Mouse (Mus musculus) midbrain, embryonic 11.5 days (tissue): Measurements from ENCODE around the gene Uba52. TPM values are rescaled to one million over a fixed set of nuclear protein-coding genes. Genes with fewer than 3 reads are reported as not detected.

ENCODE experiments used
- ATAC-seq: fragments of 200-750 bp; cut with Nextera tagmentation; 2 replicates; pipeline ENCODE4 v1.8.0; 2017; ENCODE audit warnings: moderate TSS enrichment, moderate library complexity; ENCODE audit not compliant: low FRiP score
- DNase-seq: peaks from one replicate; pipeline ENCODE4 v3.0.0; 2015; ENCODE audit warnings: low spot score; ENCODE audit errors: missing footprints
- H3K27ac ChIP-seq: fragments of 300-500 bp; sonication (generic); 2 replicates; pipeline ENCODE4 v1.5.1; 2014; ENCODE audit warnings: low read depth, low read length
- H3K27me3 ChIP-seq: fragments of 300-500 bp; sonication (generic); 2 replicates; pipeline ENCODE4 v1.6.1; 2014; ENCODE audit warnings: mild to moderate bottlenecking, low read length, moderate library complexity, mixed read lengths; ENCODE audit not compliant: control insufficient read depth, insufficient read depth
- H3K36me3 ChIP-seq: fragments of 300-500 bp; sonication (generic); 2 replicates; pipeline ENCODE4 v1.6.1; 2014; ENCODE audit warnings: mild to moderate bottlenecking, low read length, moderate library complexity, mixed read lengths; ENCODE audit not compliant: control insufficient read depth, insufficient read depth
- H3K4me1 ChIP-seq: fragments of 300-500 bp; sonication (generic); 2 replicates; pipeline ENCODE4 v1.6.1; 2014; ENCODE audit warnings: low read length; ENCODE audit not compliant: control insufficient read depth, insufficient read depth
- H3K4me2 ChIP-seq: fragments of 300-500 bp; sonication (generic); 2 replicates; pipeline ENCODE4 v1.6.1; 2014; ENCODE audit warnings: mild to moderate bottlenecking, moderate library complexity
- H3K4me3 ChIP-seq: fragments of 300-500 bp; sonication (generic); 2 replicates; pipeline ENCODE4 v1.5.1; 2014; ENCODE audit warnings: low read depth, low read length
- H3K9ac ChIP-seq: fragments of 300-500 bp; sonication (generic); 2 replicates; pipeline ENCODE4 v1.6.1; 2014; ENCODE audit warnings: low read length
- H3K9me3 ChIP-seq: fragments of 300-500 bp; sonication (generic); 2 replicates; pipeline ENCODE4 v1.6.1; 2016; ENCODE audit warnings: low read length; ENCODE audit not compliant: control insufficient read depth
- WGBS: fragments of 180-500 bp; shearing (Covaris S2); extraction: QIAGEN DNeasy Blood & Tissue Kit; methylation state at CpG from one replicate; pipeline ENCODE4 v1.1.7; 2014; 5-methylcytosine and 5-hydroxymethylcytosine counted together
- polyA plus RNA-seq: library from polyadenylated mRNA; unstranded; fragments of >200 nt; fragmentation: Nextera tagmentation; extraction: Ambion mirVana; gene quantifications from 2 replicates; pipeline ENCODE4 v1.2.1, GENCODE M21; 2014

Gene Uba52
- polyA plus RNA-seq, 1 experiment from 2014 or later, result 852 TPM

DNA sequence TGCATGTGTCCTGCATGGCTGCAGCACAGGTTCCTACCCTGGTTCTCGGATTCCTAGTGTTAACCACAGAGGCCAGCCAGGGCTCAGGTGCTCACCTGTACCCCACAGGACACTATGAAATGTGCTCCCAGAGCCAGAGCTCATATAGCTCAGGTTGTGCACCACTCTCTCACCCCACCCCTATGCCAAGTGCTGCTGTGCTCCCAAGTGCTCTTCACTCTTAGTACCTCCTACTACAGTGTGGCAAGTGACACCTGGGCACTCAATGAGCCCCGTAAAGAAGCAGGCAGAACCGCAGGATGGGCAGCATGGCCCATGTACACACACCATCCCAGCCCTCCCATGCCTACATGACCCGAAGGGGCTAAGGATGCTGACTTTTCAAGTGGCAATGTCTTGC, 41.9 kb downstream of the Uba52 start:
- 90% methylated on average over 4 of the region's 4 CpGs for WGBS
- peak; percentile 80 for DNase-seq
- no peak overlapping the region for H3K27ac ChIP-seq

DNA sequence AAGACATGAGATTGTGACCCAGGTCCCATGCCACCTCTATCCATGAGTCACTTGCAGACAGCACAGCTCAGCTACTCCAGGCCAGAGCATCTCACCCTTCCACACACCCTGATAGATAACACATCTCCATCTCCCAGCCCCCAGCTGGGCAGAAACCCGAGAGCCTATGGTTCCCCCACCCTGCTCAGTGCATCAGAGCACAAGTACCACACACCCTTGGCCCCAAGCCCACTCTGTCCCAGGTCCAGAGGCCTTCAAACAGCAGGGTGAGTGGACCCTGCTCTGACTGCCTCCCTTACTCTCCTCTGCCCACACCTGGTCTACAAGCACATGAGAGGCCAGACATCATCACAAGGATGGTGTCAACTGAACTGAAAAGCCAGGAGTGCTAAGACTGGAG, 42.7 kb downstream of the Uba52 start:
- no peaks in the 10 kb centered on the region for H3K27me3 ChIP-seq
- no peak for ATAC-seq
- H3K36me3 ChIP-seq, result no peaks in the 10 kb centered on the region
- no peak overlapping the region for H3K4me2 ChIP-seq
- H3K9me3 ChIP-seq, result no peaks in the 10 kb centered on the region
- no peaks in the 10 kb centered on the region for H3K4me1 ChIP-seq
- H3K9ac ChIP-seq, result no peak overlapping the region
- no peak overlapping the region for H3K4me3 ChIP-seq
- no peak overlapping the region for H3K27ac ChIP-seq
- peak; percentile 37 for DNase-seq
- WGBS, result 88% methylated on average over 1 of the region's 1 CpGs

More for the DNA sequence above, 41.9 kb downstream of the Uba52 start:
- H3K4me2 ChIP-seq, result no peak overlapping the region
- no peaks in the 10 kb centered on the region for H3K9me3 ChIP-seq
- no peaks in the 10 kb centered on the region for H3K27me3 ChIP-seq
- H3K36me3 ChIP-seq, result no peaks in the 10 kb centered on the region
- ATAC-seq, result no peak
- H3K4me1 ChIP-seq, result no peaks in the 10 kb centered on the region
- no peak overlapping the region for H3K9ac ChIP-seq
- H3K4me3 ChIP-seq, result no peak overlapping the region

DNA sequence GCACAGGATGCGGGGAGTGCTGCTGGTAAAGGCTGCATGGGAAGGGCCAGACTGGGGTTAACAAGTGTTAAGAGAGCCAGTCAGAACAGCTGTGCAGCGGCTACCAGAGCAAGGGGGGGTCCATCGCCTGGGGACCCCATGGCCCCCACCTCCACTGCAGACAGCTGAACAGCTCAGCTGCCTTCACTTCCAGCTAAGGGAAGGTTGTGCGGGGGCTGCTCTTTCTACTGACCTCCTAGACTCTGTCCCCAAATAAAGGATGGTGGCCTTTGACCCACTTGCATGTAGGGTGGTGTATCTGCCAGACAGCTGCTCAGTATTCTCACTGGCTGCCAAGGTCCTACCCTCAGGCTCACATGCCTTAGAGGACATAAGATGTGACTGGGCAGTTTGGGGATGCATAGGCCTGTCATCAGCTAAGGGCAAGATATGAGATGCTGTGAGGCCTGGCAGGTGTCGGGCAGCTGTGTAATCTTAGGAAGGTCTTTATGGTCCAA, 43.3 kb downstream of the Uba52 start:
- Histone ChIP-seq H3K9me3 (no peaks in the 10 kb centered on the region), H3K4me3 (no peak overlapping the region), H3K27me3 (no peaks in the 10 kb centered on the region), H3K4me2 (no peak overlapping the region), H3K27ac (no peak overlapping the region), H3K4me1 (no peaks in the 10 kb centered on the region), H3K36me3 (no peaks in the 10 kb centered on the region), H3K9ac (no peak overlapping the region)
- ATAC-seq (no peak), DNase-seq (peak; percentile 72)
- 67% methylated on average over 5 of the region's 5 CpGs for WGBS

DNA sequence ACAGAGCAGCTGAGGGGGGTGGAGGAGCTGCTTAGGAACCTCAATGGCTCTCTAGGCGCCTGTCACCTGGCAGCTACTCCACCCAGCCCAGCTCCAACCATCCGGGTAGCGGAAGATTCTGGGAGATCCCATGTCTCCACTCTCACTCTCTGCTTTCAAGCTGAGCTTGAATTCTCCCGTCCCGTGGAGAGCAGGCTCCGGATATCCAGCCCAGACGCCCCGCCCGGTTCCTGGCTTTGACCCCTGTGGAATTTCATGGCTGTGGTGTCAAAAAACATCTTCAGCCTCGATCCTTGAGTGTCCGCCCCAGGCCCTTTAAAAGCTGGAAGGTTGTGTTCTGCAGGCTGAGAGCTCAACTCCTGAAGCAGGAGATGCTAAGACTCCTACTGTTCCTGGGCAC, 43.8 kb downstream of the Uba52 start:
- Histone ChIP-seq H3K4me2 (no peak overlapping the region), H3K9me3 (no peaks in the 10 kb centered on the region), H3K36me3 (no peaks in the 10 kb centered on the region), H3K27me3 (no peaks in the 10 kb centered on the region), H3K4me3 (no peak overlapping the region), H3K9ac (no peak overlapping the region), H3K4me1 (no peaks in the 10 kb centered on the region), H3K27ac (no peak overlapping the region)
- no peak for ATAC-seq
- 75% methylated on average over 11 of the region's 11 CpGs for WGBS
- peak; percentile 14 for DNase-seq

DNA sequence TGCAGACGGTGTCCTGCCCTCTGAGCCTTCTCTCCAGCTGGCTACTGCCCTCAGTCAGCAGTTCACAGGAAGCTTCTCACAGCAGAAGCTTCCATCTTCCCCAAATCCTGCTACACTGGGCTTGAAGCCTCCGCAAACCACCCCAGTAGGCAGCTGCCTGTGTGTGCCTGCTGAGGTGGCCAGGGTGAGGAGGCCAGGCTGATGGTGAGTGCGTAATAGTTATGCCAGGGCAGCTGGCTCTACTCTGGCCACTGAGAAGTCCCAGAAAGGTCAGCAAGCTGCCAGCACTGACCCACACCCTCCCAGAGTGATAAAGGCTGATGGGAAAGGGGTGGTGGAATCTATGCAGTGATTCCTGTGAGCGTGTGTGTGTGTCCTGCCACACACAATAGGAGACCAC, 44.3 kb downstream of the Uba52 start:
- H3K9ac ChIP-seq, result no peak overlapping the region
- H3K27me3 ChIP-seq, result no peaks in the 10 kb centered on the region
- ATAC-seq (no peak), DNase-seq (peak; percentile 53)
- H3K36me3 ChIP-seq, result no peaks in the 10 kb centered on the region
- no peaks in the 10 kb centered on the region for H3K9me3 ChIP-seq
- H3K27ac ChIP-seq, result no peak overlapping the region
- H3K4me2 ChIP-seq, result no peak overlapping the region
- no peak overlapping the region for H3K4me3 ChIP-seq
- 81% methylated on average over 4 of the region's 4 CpGs for WGBS
- H3K4me1 ChIP-seq, result no peaks in the 10 kb centered on the region

DNA sequence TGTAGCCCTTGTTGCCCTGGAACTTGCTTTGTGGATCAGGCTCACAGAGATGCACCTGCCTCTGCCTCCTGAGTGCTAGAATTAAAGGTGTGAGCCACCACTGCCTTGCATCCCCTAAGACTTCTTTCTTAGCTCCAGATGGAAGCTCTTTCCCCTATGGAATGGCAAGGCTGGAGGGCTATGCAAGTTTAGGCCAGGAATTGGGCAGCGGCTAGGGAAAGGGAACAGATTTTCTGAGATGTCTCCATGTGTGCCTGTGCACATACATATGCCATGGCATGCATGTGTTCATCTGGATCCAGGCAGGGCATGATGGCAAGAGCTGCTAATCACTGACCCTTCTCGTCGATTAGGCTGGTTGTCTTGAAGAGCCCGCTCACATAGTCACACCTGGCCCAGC, 44.9 kb downstream of the Uba52 start:
- H3K4me2 ChIP-seq, result no peak overlapping the region
- H3K9me3 ChIP-seq, result no peaks in the 10 kb centered on the region
- no peak overlapping the region for H3K27ac ChIP-seq
- WGBS, result 96% methylated on average over 4 of the region's 4 CpGs
- ATAC-seq, result no peak
- no peak for DNase-seq
- no peak overlapping the region for H3K4me3 ChIP-seq
- no peak overlapping the region for H3K9ac ChIP-seq
- H3K36me3 ChIP-seq, result no peaks in the 10 kb centered on the region
- no peaks in the 10 kb centered on the region for H3K4me1 ChIP-seq
- H3K27me3 ChIP-seq, result no peaks in the 10 kb centered on the region

DNA sequence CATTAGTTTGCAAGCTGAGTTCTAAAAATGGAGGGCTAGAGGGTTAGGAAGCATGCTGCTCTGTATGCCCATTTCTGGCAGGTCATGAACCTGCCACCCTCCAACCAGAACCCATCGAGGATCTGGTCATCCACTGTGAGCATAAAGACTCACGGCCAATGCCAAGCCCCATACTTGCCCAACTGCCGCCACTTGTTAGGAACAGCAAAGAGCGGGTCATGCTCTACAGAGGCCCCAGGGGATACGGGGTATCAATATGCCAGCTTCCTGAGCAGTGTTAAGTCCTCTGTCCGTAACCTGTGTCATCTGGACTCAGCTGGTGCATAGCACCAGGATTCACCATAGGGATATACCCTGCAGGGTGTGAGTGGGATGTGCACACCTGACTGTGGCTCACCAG, 46.4 kb downstream of the Uba52 start:
- WGBS, result 94% methylated on average over 6 of the region's 6 CpGs
- H3K4me3 ChIP-seq, result no peak overlapping the region
- no peak for ATAC-seq
- H3K36me3 ChIP-seq, result no peaks in the 10 kb centered on the region
- no peak for DNase-seq
- no peaks in the 10 kb centered on the region; the same call in 1 of the 2 replicates for H3K9me3 ChIP-seq
- H3K27me3 ChIP-seq, result no peaks in the 10 kb centered on the region
- no peak overlapping the region for H3K9ac ChIP-seq
- H3K27ac ChIP-seq, result no peak overlapping the region
- H3K4me2 ChIP-seq, result no peak overlapping the region
- no peaks in the 10 kb centered on the region for H3K4me1 ChIP-seq

DNA sequence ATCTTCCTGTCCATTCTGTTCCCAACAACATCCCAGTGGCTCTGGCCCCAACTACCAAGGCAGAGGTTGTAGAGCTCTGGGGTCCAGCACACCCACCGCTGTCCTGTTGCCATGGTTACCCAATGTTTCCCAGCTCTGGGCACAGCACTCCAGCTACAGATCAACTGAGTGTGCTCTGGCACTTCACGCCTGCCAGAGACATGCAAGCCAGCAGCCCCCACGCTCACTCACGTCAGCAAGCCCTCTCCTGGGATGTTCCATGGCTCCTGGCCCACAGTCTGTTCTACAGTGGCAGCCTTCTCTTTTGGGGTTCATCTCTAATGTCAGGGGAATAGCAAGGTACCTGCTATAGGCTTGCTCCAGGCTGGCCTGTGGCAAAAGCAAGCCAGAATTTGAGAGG, 47.3 kb downstream of the Uba52 start:
- no peak for ATAC-seq
- Histone ChIP-seq H3K4me3 (no peak overlapping the region), H3K27ac (no peak overlapping the region), H3K9ac (no peak overlapping the region), H3K27me3 (no peaks in the 10 kb centered on the region), H3K36me3 (no peaks in the 10 kb centered on the region), H3K4me2 (no peak overlapping the region), H3K9me3 (no peaks in the 10 kb centered on the region; the same call in 1 of the 2 replicates), H3K4me1 (no peaks in the 10 kb centered on the region)
- DNase-seq, result peak; percentile 59
- 80% methylated on average over 4 of the region's 4 CpGs for WGBS

DNA sequence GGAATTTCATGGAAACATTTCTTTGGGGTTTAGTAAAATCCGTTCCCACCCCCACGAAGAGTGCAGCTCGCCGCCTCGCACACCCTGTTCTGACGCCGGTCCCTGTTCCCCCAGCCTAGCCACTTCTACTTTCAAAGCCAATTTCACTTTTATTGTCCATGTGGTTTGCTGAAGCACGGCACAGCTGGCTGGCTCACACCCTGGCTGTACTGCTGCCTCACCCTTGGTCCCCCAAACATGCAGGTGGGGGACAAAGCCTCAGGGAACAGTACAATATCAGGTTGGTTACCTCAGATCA, 48.1 kb downstream of the Uba52 start:
- no peak for ATAC-seq
- Histone ChIP-seq H3K27ac (no peak overlapping the region), H3K27me3 (no peaks in the 10 kb centered on the region), H3K4me2 (no peak overlapping the region), H3K4me1 (no peaks in the 10 kb centered on the region), H3K9ac (no peak overlapping the region), H3K9me3 (no peaks in the 10 kb centered on the region; the same call in 1 of the 2 replicates), H3K4me3 (no peak overlapping the region), H3K36me3 (no peaks in the 10 kb centered on the region)
- WGBS, result 92% methylated on average over 8 of the region's 8 CpGs
- no peak for DNase-seq
